Mouse (Mus musculus): Measurements from ENCODE around the gene Irf3.

The Irf3 gene

GRCm38 (mm10) chr7:44974383-44975116, 22.9 kb upstream of the Irf3 start, which contains the start of gene Cpt1c:
Gene Cpt1c (minus strand): TSS chr7:44974851.
- peak; percentile 66 to 67 for DNase-seq

- DNase-seq: no peak
Measured at GRCm38 (mm10) chr7:44975117-44975419, 22.4 kb upstream of the Irf3 start.

- no peak for DNase-seq
Measured at GRCm38 (mm10) chr7:44978300-44978699, 19.1 kb upstream of the Irf3 start.

- DNase-seq: no peak
Measured at GRCm38 (mm10) chr7:44981539-44981938, 15.9 kb upstream of the Irf3 start.

- DNase-seq: peak; percentile 75 to 91
Measured at GRCm38 (mm10) chr7:44983085-44983484, 14.4 kb upstream of the Irf3 start.

GRCm38 (mm10) chr7:44983944-44984832, 13.3 kb upstream of the Irf3 start:
- no peak for DNase-seq

GRCm38 (mm10) chr7:44984833-44985164, 12.6 kb upstream of the Irf3 start:
- no peak for DNase-seq

- DNase-seq: peak; percentile 60 to 64
Measured at GRCm38 (mm10) chr7:44985595-44986191, 11.8 kb upstream of the Irf3 start.

- DNase-seq: peak; percentile 99 to 100
Measured at GRCm38 (mm10) chr7:44986192-44986878, 11.1 kb upstream of the Irf3 start, which contains the start of gene Prmt1. Gene Prmt1 (minus strand): TSS chr7:44986568.

GRCm38 (mm10) chr7:44986879-44987718, 10.3 kb upstream of the Irf3 start:
- DNase-seq: no peak

- DNase-seq: no peak
Measured at GRCm38 (mm10) chr7:44996672-44997071, 776 bp upstream of the Irf3 start.

GRCm38 (mm10) chr7:44997940-44998428, 536 bp downstream of the Irf3 start:
- DNase-seq: no peak

- peak; percentile 78 to 86 for DNase-seq
Measured at GRCm38 (mm10) chr7:44998501-44998955, 1.1 kb downstream of the Irf3 start, which contains the start of gene Bcl2l12. Gene Bcl2l12 (minus strand): TSS chr7:44998712.

GRCm38 (mm10) chr7:44999753-45000152, 2.3 kb downstream of the Irf3 start:
- peak in 1 of 2 experiments; percentile 57 for DNase-seq

GRCm38 (mm10) chr7:45000539-45001114, 3.2 kb downstream of the Irf3 start:
- no peak for DNase-seq

- no peak for DNase-seq
Measured at GRCm38 (mm10) chr7:45002440-45002839, 5.0 kb downstream of the Irf3 start.

- DNase-seq: no peak
Measured at GRCm38 (mm10) chr7:45004546-45004945, 7.1 kb downstream of the Irf3 start.

- no peak for DNase-seq
Measured at GRCm38 (mm10) chr7:45005321-45005992, 8.0 kb downstream of the Irf3 start.

- no peak for DNase-seq
Measured at GRCm38 (mm10) chr7:45006503-45006902, 9.1 kb downstream of the Irf3 start.

GRCm38 (mm10) chr7:45007141-45007540, 9.7 kb downstream of the Irf3 start:
- DNase-seq: no peak

GRCm38 (mm10) chr7:45007846-45008245, 10.4 kb downstream of the Irf3 start:
- no peak for DNase-seq
